Mouse (Mus musculus): ENCODE measurements at regions not wholly inside any gene's neighbourhood (a gene's known extent, or its start where the extent isn't known, plus 50 kb on each side); places are given as distances from the start of the nearest gene placed in this dataset.
"Not testable (repeated sequence)": the region's sequence is repeated elsewhere in the genome, so short reads cannot be mapped to it uniquely, and the experiment has no call there.

DNA sequence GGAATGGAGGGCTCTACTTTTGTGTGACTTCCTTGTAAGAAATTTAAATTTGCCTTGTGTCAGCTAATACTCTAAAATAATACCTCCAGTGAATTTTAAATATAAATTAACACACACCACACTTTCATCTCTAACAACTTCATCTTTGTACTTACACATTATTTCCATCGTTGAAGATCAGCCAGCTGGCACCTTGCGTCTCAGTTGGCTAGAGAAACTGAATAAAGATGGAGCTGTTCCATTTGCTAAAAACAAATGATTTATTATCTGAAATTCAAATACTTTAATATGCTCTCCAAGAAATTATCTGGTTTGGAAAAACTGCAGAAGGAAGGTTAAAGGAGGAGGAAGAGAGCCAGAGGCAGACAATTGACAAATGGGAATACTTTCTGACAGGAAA is 122.0 kb upstream of the Gm11096 start:
- no peak for DNase-seq (ENCODE audit: low read depth)

- DNase-seq (ENCODE audit: low read depth): no peak
Observed at GRCm38 (mm10) chr17:81316655-81317054, 124.9 kb upstream of the Gm11096 start.

GRCm38 (mm10) chr17:81305880-81306279 is 135.7 kb upstream of the Gm11096 start:
- peak; percentile 0 for DNase-seq (ENCODE audit: low read depth)

DNA sequence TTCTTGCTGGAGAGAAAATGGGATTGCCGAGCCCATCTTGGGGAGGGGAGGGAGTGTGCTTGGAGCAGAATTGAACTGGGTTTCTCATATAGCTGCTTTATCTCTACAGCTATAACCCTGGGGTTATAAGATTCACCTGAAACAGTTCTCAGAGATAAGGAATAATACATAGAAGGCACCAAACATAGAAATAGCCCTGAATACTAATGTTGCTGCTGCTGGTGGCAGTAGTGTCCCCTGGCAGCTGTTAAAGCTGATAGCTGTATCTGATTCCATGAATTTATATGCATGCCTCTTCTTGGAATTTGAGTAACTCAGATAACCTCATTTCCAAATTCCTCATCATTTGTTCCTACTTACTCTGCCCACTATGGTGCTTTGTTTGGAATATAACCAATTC is 137.0 kb upstream of the Gm11096 start:
- DNase-seq (ENCODE audit: low read depth): no peak

DNA sequence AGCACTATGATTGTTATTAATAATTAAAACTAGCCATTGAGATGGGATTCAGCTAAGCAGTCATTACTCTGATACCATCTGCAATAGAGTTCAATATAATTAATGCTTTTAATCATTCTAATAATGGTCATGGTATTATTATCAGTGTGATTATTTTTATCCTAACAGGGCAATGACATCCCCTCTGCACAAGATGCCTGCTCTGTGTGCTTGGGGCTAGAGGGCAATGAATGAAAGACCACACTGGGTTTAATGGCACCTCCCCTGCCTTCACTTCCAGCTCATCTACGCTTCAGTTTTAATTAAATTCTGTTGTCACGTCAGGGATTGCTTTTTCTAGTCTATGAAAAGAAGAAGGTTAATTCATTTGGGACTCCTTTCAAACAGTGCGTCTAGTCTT is 139.1 kb upstream of the Gm11096 start:
- DNase-seq (ENCODE audit: low read depth): no peak

GRCm38 (mm10) chr17:81291829-81292228 is 149.7 kb upstream of the Gm11096 start:
- no peak for DNase-seq (ENCODE audit: low read depth)

- no peak for DNase-seq (ENCODE audit: low read depth)
Observed at GRCm38 (mm10) chr17:81282543-81282942, 159.0 kb upstream of the Gm11096 start.

GRCm38 (mm10) chr17:81270235-81270634 is 171.3 kb upstream of the Gm11096 start:
- DNase-seq (ENCODE audit: low read depth): no peak

DNA sequence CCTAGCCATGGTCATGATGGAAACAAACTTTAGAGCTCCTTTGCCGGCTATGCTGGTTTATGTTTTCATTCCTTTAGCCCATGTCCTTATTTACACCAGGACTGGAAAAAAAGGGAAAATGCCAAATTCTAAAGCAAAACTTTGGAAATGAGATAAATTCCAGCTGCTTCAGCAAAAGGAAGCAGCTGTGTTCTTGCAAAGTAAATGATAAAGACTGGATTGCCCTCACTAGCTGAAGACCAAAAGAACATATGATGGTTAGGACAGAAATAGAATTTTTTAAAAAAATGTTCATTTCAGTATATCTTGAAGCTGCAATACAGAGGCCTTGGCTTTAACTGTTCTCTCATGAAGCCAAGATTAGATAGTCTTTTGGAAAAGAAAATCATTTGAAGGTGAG is 179.6 kb upstream of the Gm11096 start:
- DNase-seq (ENCODE audit: low read depth): no peak

- no peak for DNase-seq (ENCODE audit: low read depth)
Observed at GRCm38 (mm10) chr17:81260036-81260435, 181.5 kb upstream of the Gm11096 start.

GRCm38 (mm10) chr17:81256106-81256505 is 185.5 kb upstream of the Gm11096 start:
- DNase-seq (ENCODE audit: low read depth): no peak

- no peak for DNase-seq (ENCODE audit: low read depth)
Observed at GRCm38 (mm10) chr17:81250748-81251147, 185.9 kb upstream of the Thumpd2 start.

DNA sequence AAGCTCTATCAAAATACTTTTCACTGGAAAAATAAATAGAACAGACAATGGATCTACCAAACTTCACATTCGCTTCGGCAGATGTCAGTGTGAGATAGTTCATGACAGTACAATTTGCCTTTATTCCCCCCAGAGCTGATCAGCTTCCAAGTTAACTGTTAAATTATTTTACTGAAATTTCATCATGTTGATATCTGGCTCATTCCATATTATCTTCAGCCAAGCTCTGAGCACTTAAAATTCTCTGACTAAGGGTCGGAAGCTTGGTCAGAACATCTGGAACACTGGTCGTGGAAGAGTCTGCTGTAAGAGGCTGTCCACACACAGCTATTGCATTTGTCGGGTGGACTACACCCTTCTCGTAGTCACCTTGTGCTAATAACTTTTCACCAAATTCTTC is 181.3 kb upstream of the Thumpd2 start:
- DNase-seq (ENCODE audit: low read depth): no peak

DNA sequence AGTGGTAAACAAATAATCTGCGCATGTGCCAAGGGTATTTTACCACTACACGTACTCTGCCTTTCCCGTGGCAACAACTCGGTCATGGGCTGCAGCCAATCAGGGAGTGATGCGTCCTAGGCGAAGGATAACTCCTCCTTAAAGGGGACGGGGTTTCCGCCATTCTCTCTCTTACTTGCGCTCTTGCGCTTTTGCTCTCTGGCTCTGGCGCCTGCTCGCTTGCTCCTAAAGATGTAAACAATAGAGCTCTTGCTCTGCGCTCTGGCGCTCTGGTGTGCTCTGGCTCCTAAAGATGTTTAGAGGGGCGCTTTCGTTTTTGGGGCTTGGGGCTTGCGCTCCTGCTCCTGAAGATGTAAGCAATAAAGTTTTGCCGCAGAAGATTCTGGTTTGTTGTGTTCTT is 166.9 kb upstream of the Thumpd2 start:
- not testable (repeated sequence) for DNase-seq (ENCODE audit: low read depth)

- no peak for DNase-seq (ENCODE audit: low read depth)
Observed at GRCm38 (mm10) chr17:81225281-81225680, 160.4 kb upstream of the Thumpd2 start.

DNA sequence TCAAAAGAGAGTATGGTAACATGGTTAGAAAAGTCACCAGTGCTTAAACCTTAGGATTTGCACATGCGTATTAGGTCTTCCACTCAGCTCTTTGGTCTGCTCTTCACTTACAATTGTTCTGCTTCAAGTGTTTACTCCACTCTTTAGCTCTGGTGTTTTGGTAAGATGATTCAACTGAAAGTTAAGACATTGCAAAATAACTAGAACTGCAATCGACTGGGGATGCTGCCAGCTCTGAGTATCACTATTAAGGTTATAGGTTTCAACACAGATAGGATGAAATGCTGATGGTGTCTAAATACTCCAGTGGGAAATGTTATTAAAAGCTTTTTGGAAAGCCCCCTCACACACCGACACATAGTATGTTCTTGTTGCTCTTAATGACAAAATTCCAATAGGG is 156.6 kb upstream of the Thumpd2 start:
- DNase-seq (ENCODE audit: low read depth): peak; percentile 11

- no peak for DNase-seq (ENCODE audit: low read depth)
Observed at GRCm38 (mm10) chr17:81214844-81215243, 150.0 kb upstream of the Thumpd2 start.

- DNase-seq (ENCODE audit: low read depth): no peak
Observed at GRCm38 (mm10) chr17:81212043-81212442, 147.2 kb upstream of the Thumpd2 start.

- DNase-seq (ENCODE audit: low read depth): no peak
Observed at GRCm38 (mm10) chr17:81210389-81210788, 145.5 kb upstream of the Thumpd2 start.

DNA sequence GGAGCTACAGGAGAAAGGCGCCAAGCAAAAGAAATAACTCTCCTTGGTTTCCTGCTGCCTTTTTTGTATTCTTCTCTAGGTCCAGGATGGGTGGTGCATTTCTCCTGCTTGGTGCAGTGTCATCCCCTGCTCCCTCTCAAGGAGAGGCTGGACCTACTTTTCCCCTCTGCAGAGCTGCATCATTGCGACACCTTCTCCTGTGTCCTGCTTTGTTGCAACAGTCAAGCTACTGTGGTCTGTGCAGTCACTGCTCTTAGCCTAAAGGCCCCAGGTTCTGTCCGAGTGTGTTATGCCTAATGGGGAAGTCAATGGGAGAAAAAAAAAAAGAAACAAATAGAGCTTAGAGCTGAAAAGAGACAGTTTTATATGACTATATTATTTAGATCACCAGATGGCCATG is 144.4 kb upstream of the Thumpd2 start:
- DNase-seq (ENCODE audit: low read depth): peak; percentile 17

DNA sequence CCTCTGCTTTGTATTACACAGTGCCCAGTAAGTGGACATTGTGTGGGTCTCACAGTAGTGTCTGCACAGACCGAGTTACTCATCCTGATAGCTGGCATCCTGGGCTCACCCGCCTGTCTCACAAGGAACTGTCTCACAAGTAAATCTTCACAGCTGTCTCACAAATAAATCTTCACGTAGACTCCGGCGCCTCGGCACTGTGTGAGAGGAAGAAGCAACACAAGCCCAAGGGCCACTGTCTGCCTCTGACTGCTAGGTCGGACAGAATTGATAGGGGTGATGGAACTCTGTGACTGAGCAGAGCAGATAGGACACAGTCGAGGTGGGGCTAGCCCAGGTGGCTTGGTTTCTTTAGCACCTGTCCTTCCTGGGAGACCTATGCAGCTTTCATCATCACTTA is 136.2 kb upstream of the Thumpd2 start:
- no peak for DNase-seq (ENCODE audit: low read depth)

- DNase-seq (ENCODE audit: low read depth): no peak
Observed at GRCm38 (mm10) chr17:81194006-81194405, 129.1 kb upstream of the Thumpd2 start.

DNA sequence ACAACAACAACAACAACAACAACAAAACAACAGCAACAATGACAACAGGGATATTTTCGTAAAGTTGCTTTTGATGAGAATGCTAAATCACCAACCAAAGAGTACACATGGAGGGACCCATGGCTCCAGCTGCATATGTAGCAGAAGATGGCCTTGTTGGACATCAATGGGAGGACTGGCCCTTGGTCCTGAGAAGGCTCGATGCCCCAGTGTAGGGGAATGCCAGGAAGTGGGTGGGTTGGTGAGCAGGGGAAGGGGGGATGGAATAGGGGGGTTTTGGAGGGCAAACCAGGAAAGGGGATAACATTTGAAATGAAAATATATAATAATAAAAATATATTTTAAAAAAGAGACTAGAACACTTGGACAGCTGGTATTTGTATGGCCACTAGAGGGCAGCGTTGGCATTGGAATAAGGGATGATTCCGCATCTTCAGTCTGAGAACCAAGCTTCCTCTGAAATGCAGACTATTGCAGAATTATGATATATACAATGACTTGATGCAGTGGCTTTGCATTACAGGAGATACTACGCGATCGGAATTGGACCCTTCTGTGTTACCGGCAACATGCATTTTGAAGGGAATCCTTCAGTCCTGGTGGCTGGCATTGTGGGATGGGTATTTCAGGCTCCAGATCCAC is 128.5 kb upstream of the Thumpd2 start:
- peak; percentile 36 for DNase-seq (ENCODE audit: low read depth)

- peak; percentile 23 for DNase-seq (ENCODE audit: low read depth)
Observed at GRCm38 (mm10) chr17:81189996-81190395, 125.1 kb upstream of the Thumpd2 start.

- DNase-seq (ENCODE audit: low read depth): peak; percentile 26
Observed at GRCm38 (mm10) chr17:81185685-81186084, 120.8 kb upstream of the Thumpd2 start.

Measured in 416B (cell line).